Mouse (Mus musculus) kidney, embryonic 14.5 days (tissue): ENCODE results near the gene Rwdd2b. TPM values are rescaled to one million over a fixed set of nuclear protein-coding genes. Genes with fewer than 3 reads are reported as not detected.
A peak's percentile ranks its signal among the peaks of the same experiment; 100 is the strongest.

Source experiments
- ATAC-seq: fragments of 200-750 bp; cut with Nextera tagmentation; 2 replicates; pipeline ENCODE4 v1.8.0; 2017; ENCODE audit warnings: moderate number of reproducible peaks, mild to moderate bottlenecking, moderate TSS enrichment, moderate library complexity; ENCODE audit not compliant: low FRiP score, low TSS enrichment
- H3K27ac ChIP-seq: fragments of 300-500 bp; sonication (generic); 2 replicates; pipeline ENCODE4 v1.5.1; 2014; ENCODE audit warnings: low read depth, mild to moderate bottlenecking, low read length, moderate library complexity, mixed read lengths
- H3K27me3 ChIP-seq: fragments of 300-500 bp; sonication (generic); 2 replicates; pipeline ENCODE4 v1.6.1; 2014; ENCODE audit warnings: mild to moderate bottlenecking, low read length; ENCODE audit not compliant: control insufficient read depth, insufficient read depth
- H3K36me3 ChIP-seq: fragments of 300-500 bp; sonication (generic); 2 replicates; pipeline ENCODE4 v1.6.1; 2014; ENCODE audit warnings: low read length, mixed read lengths; ENCODE audit not compliant: control insufficient read depth, insufficient read depth
- H3K4me1 ChIP-seq: fragments of 300-500 bp; sonication (generic); 2 replicates; pipeline ENCODE4 v1.6.1; 2014; ENCODE audit warnings: low read length, mixed read lengths; ENCODE audit not compliant: control insufficient read depth, insufficient read depth
- H3K4me2 ChIP-seq: fragments of 300-500 bp; sonication (generic); replicated peaks from 2 replicates; pipeline ENCODE4 v1.6.1; 2014; ENCODE audit warnings: low read depth, mild to moderate bottlenecking, low read length
- H3K4me3 ChIP-seq: fragments of 300-500 bp; sonication (generic); 2 replicates; pipeline ENCODE4 v1.5.1; 2014; ENCODE audit warnings: mild to moderate bottlenecking, low read length
- H3K9ac ChIP-seq: fragments of 300-500 bp; sonication (generic); 2 replicates; pipeline ENCODE4 v1.6.1; 2014; ENCODE audit warnings: low read depth, mild to moderate bottlenecking, low read length, moderate library complexity
- H3K9me3 ChIP-seq: fragments of 300-500 bp; sonication (generic); 2 replicates; pipeline ENCODE4 v1.6.1; 2016; ENCODE audit warnings: low read length; ENCODE audit not compliant: control insufficient read depth
- WGBS: fragments of 180-500 bp; shearing (Covaris S2); extraction: QIAGEN DNeasy Blood & Tissue Kit; methylation state at CpG from one replicate; pipeline ENCODE4 v1.1.7; 2014; 5-methylcytosine and 5-hydroxymethylcytosine counted together
- polyA plus RNA-seq: library from polyadenylated mRNA; unstranded; fragments of >200 nt; fragmentation: Nextera tagmentation; extraction: Ambion mirVana; gene quantifications from 2 replicates; pipeline ENCODE4 v1.2.1, GENCODE M21; 2014

The Rwdd2b gene
- polyA plus RNA-seq, 1 experiment from 2014 or later = 13.7 TPM

- Histone ChIP-seq H3K36me3 (no peaks in the 10 kb centered on the region; the same call in 1 of the 2 replicates), H3K9me3 (no peaks in the 10 kb centered on the region), H3K4me3 (no peak overlapping the region), H3K4me2 (no peak overlapping the region), H3K4me1 (no peaks in the 10 kb centered on the region), H3K27me3 (no peaks in the 10 kb centered on the region), H3K9ac (no peak overlapping the region), H3K27ac (no peak overlapping the region)
- WGBS = 79% methylated on average over 6 of the region's 6 CpGs
- no peak for ATAC-seq
Measured at GRCm38 (mm10) chr16:87434946-87435345, 5.4 kb downstream of the Rwdd2b start.

GRCm38 (mm10) chr16:87434266-87434665 lies 6.1 kb downstream of the Rwdd2b start:
- WGBS = 91% methylated on average over 7 of the region's 7 CpGs
- no peaks in the 10 kb centered on the region; the same call in 1 of the 2 replicates for H3K36me3 ChIP-seq

GRCm38 (mm10) chr16:87432033-87432814 lies 8.1 kb downstream of the Rwdd2b start, which contains the start of gene Ltn1:
Ltn1 (minus strand) TSS chr16:87432612.
- Histone ChIP-seq H3K9me3 (no peaks in the 10 kb centered on the region), H3K27ac (0 out of 2 replicates have a peak within 1 kb of the TSS, but pooled peaks have one; percentile 51)
- peak; percentile 100 for ATAC-seq

More at GRCm38 (mm10) chr16:87434266-87434665, 6.1 kb downstream of the Rwdd2b start:
- Histone ChIP-seq H3K4me2 (no peak overlapping the region), H3K4me3 (no peak overlapping the region), H3K9me3 (no peaks in the 10 kb centered on the region), H3K27ac (no peak overlapping the region), H3K4me1 (no peaks in the 10 kb centered on the region), H3K9ac (no peak overlapping the region), H3K27me3 (no peaks in the 10 kb centered on the region)
- no peak for ATAC-seq

GRCm38 (mm10) chr16:87427516-87427915 lies 12.9 kb downstream of the Rwdd2b start:
- Histone ChIP-seq H3K27ac (no peak overlapping the region), H3K27me3 (no peaks in the 10 kb centered on the region), H3K9ac (no peak overlapping the region), H3K4me1 (no peaks in the 10 kb centered on the region), H3K4me3 (no peak overlapping the region), H3K4me2 (no peak overlapping the region), H3K36me3 (peaks cover 36% of the 10 kb centered on the region), H3K9me3 (no peaks in the 10 kb centered on the region)
- WGBS = 92% methylated on average over 8 of the region's 8 CpGs
- no peak for ATAC-seq

More at GRCm38 (mm10) chr16:87432033-87432814, 8.1 kb downstream of the Rwdd2b start, which contains the start of gene Ltn1:
- H3K27me3 ChIP-seq = no peaks in the 10 kb centered on the region
- H3K4me3 ChIP-seq = peak within 1 kb of the TSS; percentile 89
- H3K4me2 ChIP-seq = peak within 1 kb of the TSS; percentile 76
- H3K4me1 ChIP-seq = no peaks in the 10 kb centered on the region
- no peaks in the 10 kb centered on the region; the same call in 1 of the 2 replicates for H3K36me3 ChIP-seq
- 2% methylated on average over 56 of the region's 56 CpGs for WGBS
- peak within 1 kb of the TSS; percentile 88 for H3K9ac ChIP-seq

- WGBS = 96% methylated on average over 8 of the region's 8 CpGs
- Histone ChIP-seq H3K4me1 (no peaks in the 10 kb centered on the region), H3K4me3 (no peak overlapping the region), H3K9me3 (peaks cover 5% of the 10 kb centered on the region; the same call in 1 of the 2 replicates), H3K36me3 (peaks cover 88% of the 10 kb centered on the region), H3K27ac (no peak overlapping the region), H3K9ac (no peak overlapping the region), H3K4me2 (no peak overlapping the region), H3K27me3 (no peaks in the 10 kb centered on the region)
- ATAC-seq = no peak
Measured at GRCm38 (mm10) chr16:87420662-87421061, 19.7 kb downstream of the Rwdd2b start.

- Histone ChIP-seq H3K9me3 (no peaks in the 10 kb centered on the region), H3K27ac (no peak overlapping the region), H3K4me3 (no peak overlapping the region), H3K36me3 (peaks cover 82% of the 10 kb centered on the region), H3K9ac (no peak overlapping the region), H3K4me2 (no peak overlapping the region), H3K4me1 (no peaks in the 10 kb centered on the region), H3K27me3 (no peaks in the 10 kb centered on the region)
- 90% methylated on average over 3 of the region's 3 CpGs for WGBS
- ATAC-seq = no peak
Measured at GRCm38 (mm10) chr16:87405001-87405400, 35.4 kb downstream of the Rwdd2b start.

GRCm38 (mm10) chr16:87393813-87394548 lies 46.4 kb downstream of the Rwdd2b start:
- no peak overlapping the region for H3K27ac ChIP-seq
- H3K9ac ChIP-seq = no peak overlapping the region
- ATAC-seq = peak; percentile 93
- H3K9me3 ChIP-seq = no peaks in the 10 kb centered on the region
- peaks cover 53% of the 10 kb centered on the region for H3K36me3 ChIP-seq
- H3K27me3 ChIP-seq = no peaks in the 10 kb centered on the region
- no peak overlapping the region for H3K4me2 ChIP-seq
- WGBS = 52% methylated on average over 16 of the region's 16 CpGs
- H3K4me1 ChIP-seq = no peaks in the 10 kb centered on the region
- H3K4me3 ChIP-seq = no peak overlapping the region

GRCm38 (mm10) chr16:87387444-87387977 lies 52.9 kb downstream of the Rwdd2b start:
- no peak overlapping the region for H3K9ac ChIP-seq
- H3K36me3 ChIP-seq = peaks cover 28% of the 10 kb centered on the region
- no peaks in the 10 kb centered on the region for H3K27me3 ChIP-seq
- H3K4me2 ChIP-seq = no peak overlapping the region
- no peaks in the 10 kb centered on the region for H3K4me1 ChIP-seq
- no peak for ATAC-seq
- no peak overlapping the region for H3K27ac ChIP-seq
- 98% methylated on average over 3 of the region's 3 CpGs for WGBS
- H3K4me3 ChIP-seq = no peak overlapping the region
- H3K9me3 ChIP-seq = no peaks in the 10 kb centered on the region
